Mouse (Mus musculus) heart, postnatal 0 days (tissue): Measurements from ENCODE around the gene Gprc5b.

ENCODE experiments used
- CTCF ChIP-seq: IDR thresholded peaks from 2 replicates; pipeline ENCODE4 v1.5.1; 2016; ENCODE audit warnings: antibody characterized with exemption, control low read depth, low read depth
- EP300 ChIP-seq: IDR thresholded peaks from 2 replicates; pipeline ENCODE4 v1.6.1; 2016; ENCODE audit warnings: antibody characterized with exemption, low read depth

DNA sequence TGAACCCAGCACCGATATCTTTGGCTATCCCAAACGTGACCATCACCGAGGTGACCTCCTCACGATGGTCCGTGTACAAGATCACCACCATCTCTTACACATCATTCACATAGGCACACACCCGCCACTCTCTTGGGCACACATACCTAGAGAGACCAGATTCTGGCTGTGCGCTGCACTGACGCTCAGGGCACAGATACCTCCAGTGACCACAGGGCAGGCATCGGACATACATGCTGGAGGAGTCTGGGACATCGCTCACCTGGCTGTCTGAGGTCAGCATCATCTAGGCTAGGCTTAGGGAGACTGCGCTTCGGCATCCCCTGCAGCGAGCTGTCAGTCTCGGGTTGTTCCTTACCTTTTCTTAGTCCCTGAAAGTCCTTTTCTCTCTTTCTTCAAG, 660 bp upstream of the Gprc5b start:
- TF ChIP-seq CTCF: no peak
- TF ChIP-seq EP300: no peak
